Mouse (Mus musculus): ENCODE measurements at regions not wholly inside any gene's neighbourhood (a gene's known extent, or its start where the extent isn't known, plus 50 kb on each side); places are given as distances from the start of the nearest gene placed in this dataset.

DNA sequence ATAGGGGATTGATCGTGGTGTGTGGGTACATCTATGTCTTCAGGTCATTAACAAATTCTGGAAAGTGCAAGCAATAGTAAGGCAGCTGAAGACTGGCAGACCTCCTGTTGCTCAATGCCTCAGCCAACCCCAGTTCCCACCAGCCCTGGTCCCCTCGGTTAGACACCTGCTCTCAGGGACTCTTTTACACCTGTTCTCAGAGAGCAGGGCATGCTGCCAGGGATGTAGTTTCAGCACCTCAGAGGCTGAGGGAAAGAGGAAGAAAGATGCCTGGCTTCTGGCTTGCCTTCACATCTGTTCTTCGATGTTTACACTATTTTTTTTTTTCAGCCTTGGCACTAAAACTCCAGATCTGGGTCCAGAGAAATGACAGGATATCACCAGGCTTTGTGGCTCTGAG, 362.2 kb upstream of the Zmiz1 start:
- TF ChIP-seq CTCF (IDR thresholded peaks at IDR 0.05; ENCODE audit: borderline replicate concordance, insufficient read depth, low read depth, low read length) = no peak
- no peak for TF ChIP-seq POLR2A (IDR thresholded peaks at IDR 0.05; ENCODE audit: borderline replicate concordance, insufficient read depth, low read length)

Measured in cerebellum, adult 2 months (tissue).